Mouse (Mus musculus) testis, postnatal 14 days (tissue): Measurements from ENCODE around the gene Ccdc153.

ENCODE experiments used
- DNase-seq: peaks from one replicate; pipeline ENCODE4 v3.0.0; 2021; ENCODE audit warnings: low spot score

Ccdc153 gene

GRCm38 (mm10) chr9:44240399-44240798, at the start of gene Ccdc153:
Ccdc153 (plus strand) TSS chr9:44240676.
- no peak for DNase-seq

GRCm38 (mm10) chr9:44191166-44191565, 49.3 kb upstream of the Ccdc153 start:
- DNase-seq: no peak

GRCm38 (mm10) chr9:44192312-44192711, 48.2 kb upstream of the Ccdc153 start:
- DNase-seq: no peak

- no peak for DNase-seq
Measured at GRCm38 (mm10) chr9:44192794-44193193, 47.7 kb upstream of the Ccdc153 start.

- DNase-seq: no peak
Measured at GRCm38 (mm10) chr9:44194000-44194399, 46.5 kb upstream of the Ccdc153 start.

- DNase-seq: no peak
Measured at GRCm38 (mm10) chr9:44196354-44196753, 44.1 kb upstream of the Ccdc153 start.

GRCm38 (mm10) chr9:44199166-44199565, 41.3 kb upstream of the Ccdc153 start:
- DNase-seq: no peak

- no peak for DNase-seq
Measured at GRCm38 (mm10) chr9:44199580-44199979, 40.9 kb upstream of the Ccdc153 start.

GRCm38 (mm10) chr9:44200458-44200857, 40.0 kb upstream of the Ccdc153 start:
- no peak for DNase-seq

- DNase-seq: no peak
Measured at GRCm38 (mm10) chr9:44207840-44208239, 32.6 kb upstream of the Ccdc153 start.

- no peak for DNase-seq
Measured at GRCm38 (mm10) chr9:44209416-44209815, 31.1 kb upstream of the Ccdc153 start.

GRCm38 (mm10) chr9:44212406-44212805, 28.1 kb upstream of the Ccdc153 start:
- DNase-seq: no peak

- DNase-seq: no peak
Measured at GRCm38 (mm10) chr9:44213538-44213937, 26.9 kb upstream of the Ccdc153 start.

- DNase-seq: no peak
Measured at GRCm38 (mm10) chr9:44225993-44226392, 14.5 kb upstream of the Ccdc153 start.

GRCm38 (mm10) chr9:44231609-44232008, 8.9 kb upstream of the Ccdc153 start:
- no peak for DNase-seq

GRCm38 (mm10) chr9:44233021-44233801, 7.3 kb upstream of the Ccdc153 start:
- DNase-seq: no peak

GRCm38 (mm10) chr9:44233802-44234478, 6.5 kb upstream of the Ccdc153 start, which contains the start of gene Cbl:
Cbl (minus strand) TSS chr9:44234049.
- peak; percentile 97 for DNase-seq

GRCm38 (mm10) chr9:44234479-44235427, 5.7 kb upstream of the Ccdc153 start:
- DNase-seq: peak; percentile 56

GRCm38 (mm10) chr9:44236601-44237000, 3.9 kb upstream of the Ccdc153 start:
- no peak for DNase-seq

- DNase-seq: no peak
Measured at GRCm38 (mm10) chr9:44237128-44237527, 3.3 kb upstream of the Ccdc153 start.

GRCm38 (mm10) chr9:44238501-44239190, 1.8 kb upstream of the Ccdc153 start:
- DNase-seq: no peak

- DNase-seq: no peak
Measured at GRCm38 (mm10) chr9:44239447-44239846, 1.0 kb upstream of the Ccdc153 start.
